Mouse (Mus musculus) 3T3-L1 (cell line): ENCODE measurements at regions not wholly inside any gene's neighbourhood (a gene's known extent, or its start where the extent isn't known, plus 50 kb on each side); places are given as distances from the start of the nearest gene placed in this dataset.
"Not testable (repeated sequence)": the region's sequence is repeated elsewhere in the genome, so short reads cannot be mapped to it uniquely, and the experiment has no call there.

ENCODE experiments used
- DNase-seq: peaks from one replicate; pipeline ENCODE4 v3.0.0-alpha.2; 2015; ENCODE audit warnings: low read depth, low spot score

- no peak for DNase-seq
These were observed 831.5 kb downstream of the Gm9195 start for GRCm38 (mm10) chr14:71660166-71660565.

- no peak for DNase-seq
These were observed 836.6 kb downstream of the Gm9195 start for GRCm38 (mm10) chr14:71654785-71655627.

- DNase-seq, result no peak
These were observed 849.1 kb downstream of the Gm9195 start for GRCm38 (mm10) chr14:71642536-71642935.

GRCm38 (mm10) chr14:71639083-71639482 lies 852.6 kb downstream of the Gm9195 start:
- DNase-seq, result no peak

- DNase-seq, result peak; percentile 34
These were observed 856.5 kb downstream of the Gm9195 start for GRCm38 (mm10) chr14:71635091-71635490.

GRCm38 (mm10) chr14:71609698-71610301 lies 881.8 kb downstream of the Gm9195 start:
- no peak for DNase-seq

- DNase-seq, result no peak
These were observed 887.9 kb downstream of the Gm9195 start for GRCm38 (mm10) chr14:71603710-71604109.

- no peak for DNase-seq
These were observed 893.8 kb downstream of the Gm9195 start for GRCm38 (mm10) chr14:71597859-71598258.

GRCm38 (mm10) chr14:71588694-71589240 lies 902.9 kb downstream of the Gm9195 start:
- peak; percentile 10 for DNase-seq

- DNase-seq, result no peak
These were observed 903.6 kb downstream of the Gm9195 start for GRCm38 (mm10) chr14:71588006-71588405.

- peak; percentile 37 for DNase-seq
These were observed 926.8 kb downstream of the Gm9195 start for GRCm38 (mm10) chr14:71564816-71565215.

GRCm38 (mm10) chr14:71561906-71562305 lies 929.7 kb downstream of the Gm9195 start:
- DNase-seq, result no peak

GRCm38 (mm10) chr14:71554324-71554723 lies 937.3 kb downstream of the Gm9195 start:
- not testable (repeated sequence) for DNase-seq

- DNase-seq, result no peak
These were observed 943.9 kb upstream of the Fam160b2 start for GRCm38 (mm10) chr14:71543580-71543979.

GRCm38 (mm10) chr14:71532074-71532659 lies 932.5 kb upstream of the Fam160b2 start:
- DNase-seq, result no peak

GRCm38 (mm10) chr14:71531298-71531697 lies 931.7 kb upstream of the Fam160b2 start:
- no peak for DNase-seq

- peak; percentile 25 for DNase-seq
These were observed 930.8 kb upstream of the Fam160b2 start for GRCm38 (mm10) chr14:71530421-71530820.

- no peak for DNase-seq
These were observed 918.9 kb upstream of the Fam160b2 start for GRCm38 (mm10) chr14:71518541-71518940.

- no peak for DNase-seq
These were observed 901.2 kb upstream of the Fam160b2 start for GRCm38 (mm10) chr14:71500851-71501250.

- DNase-seq, result no peak
These were observed 891.6 kb upstream of the Fam160b2 start for GRCm38 (mm10) chr14:71491201-71491600.

GRCm38 (mm10) chr14:71486176-71486970 lies 886.7 kb upstream of the Fam160b2 start:
- peak; percentile 19 for DNase-seq
